Mouse (Mus musculus) neutrophil, adult 5-6 weeks (primary cell): ENCODE data around the gene Ssu72. TPM values are rescaled to one million over a fixed set of nuclear protein-coding genes. Genes with fewer than 3 reads are reported as not detected.
"Not testable (repeated sequence)": the region's sequence is repeated elsewhere in the genome, so short reads cannot be mapped to it uniquely, and the experiment has no call there.

Source experiments
- ATAC-seq: fragments of 151-379, 151-347 bp; 2 replicates; pipeline ENCODE4 v1.8.0; 2017; ENCODE audit warnings: mild to moderate bottlenecking, moderate TSS enrichment; ENCODE audit not compliant: insufficient number of reproducible peaks, poor library complexity, low FRiP score, severe bottlenecking; ENCODE audit errors: extremely low read depth
- total RNA-seq: library from RNA; stranded (forward); fragments of 200-1000 nt; gene quantifications from 2 replicates; pipeline ENCODE4 v1.2.3, GENCODE M21; 2017

Gene Ssu72
- total RNA-seq, 1 experiment from 2014 or later, result 148 TPM

DNA sequence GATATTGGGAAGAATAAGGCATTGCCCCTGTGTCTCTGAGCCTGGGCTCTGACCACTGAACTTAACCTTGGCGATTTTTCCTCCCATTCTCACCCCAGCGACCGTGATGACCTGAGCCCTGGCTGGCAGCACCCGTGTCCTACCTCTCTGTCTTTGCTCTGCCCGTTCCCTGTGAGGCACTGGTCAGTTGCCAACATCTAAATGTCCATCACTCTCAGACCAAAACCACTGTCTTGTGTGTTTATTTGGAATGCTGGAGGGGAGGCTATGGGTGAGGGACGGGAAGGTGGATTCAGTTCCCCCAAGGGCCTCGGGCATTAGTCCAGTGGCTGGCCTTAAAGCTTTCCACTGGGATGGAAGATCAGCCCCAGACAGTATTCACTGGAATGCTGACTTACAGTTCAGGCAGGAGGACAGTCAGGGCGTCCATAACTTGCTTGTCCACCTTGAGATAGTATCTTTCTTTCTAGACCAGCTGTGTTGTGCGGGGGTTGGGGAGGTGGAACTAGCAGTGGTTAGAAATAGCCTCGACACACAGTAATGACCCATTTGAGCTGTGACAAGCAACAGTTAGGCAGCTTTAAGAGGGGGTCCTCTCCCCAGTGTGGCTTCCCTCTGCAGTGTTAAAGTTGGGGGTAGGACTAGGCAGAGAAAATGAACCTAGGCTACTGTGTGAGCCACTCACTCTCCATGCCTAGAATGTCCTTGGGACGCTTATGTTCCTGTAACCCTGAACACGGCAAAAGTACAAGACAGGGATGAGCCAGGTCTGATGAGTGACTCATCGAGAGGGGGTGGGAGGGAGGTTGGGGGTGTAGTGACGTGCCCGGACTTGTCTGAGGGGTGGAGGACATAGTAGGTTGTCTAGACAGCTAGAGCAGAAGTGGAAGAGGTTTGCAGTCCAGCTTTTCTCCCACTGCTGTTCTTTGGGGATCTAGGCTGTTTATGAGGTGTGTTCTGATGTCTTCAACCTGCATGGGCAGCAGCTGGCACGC lies 8.0 kb upstream of the Ssu72 start:
- no peak for ATAC-seq

DNA sequence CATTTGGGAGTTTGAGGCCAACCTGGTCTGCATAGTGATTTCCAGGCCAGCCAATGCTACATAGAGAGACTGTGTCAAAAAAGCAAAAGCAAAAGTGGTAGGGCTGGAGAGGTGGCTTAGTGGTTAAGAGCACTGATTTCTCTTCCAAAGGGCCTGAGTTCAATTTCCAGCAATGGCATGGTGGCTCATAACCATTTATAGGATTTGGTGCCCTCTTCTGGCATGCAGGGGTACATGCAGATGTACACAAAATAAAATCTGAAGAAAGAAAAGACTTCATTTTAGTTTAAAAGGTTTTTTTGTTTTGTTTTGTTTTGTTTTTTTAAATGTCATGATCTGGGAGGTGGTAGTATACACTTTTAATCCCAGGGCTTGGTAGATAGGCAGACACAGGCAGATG lies 4.2 kb upstream of the Ssu72 start:
- ATAC-seq, result peak; percentile 40; the same call in 1 of the 2 replicates

DNA sequence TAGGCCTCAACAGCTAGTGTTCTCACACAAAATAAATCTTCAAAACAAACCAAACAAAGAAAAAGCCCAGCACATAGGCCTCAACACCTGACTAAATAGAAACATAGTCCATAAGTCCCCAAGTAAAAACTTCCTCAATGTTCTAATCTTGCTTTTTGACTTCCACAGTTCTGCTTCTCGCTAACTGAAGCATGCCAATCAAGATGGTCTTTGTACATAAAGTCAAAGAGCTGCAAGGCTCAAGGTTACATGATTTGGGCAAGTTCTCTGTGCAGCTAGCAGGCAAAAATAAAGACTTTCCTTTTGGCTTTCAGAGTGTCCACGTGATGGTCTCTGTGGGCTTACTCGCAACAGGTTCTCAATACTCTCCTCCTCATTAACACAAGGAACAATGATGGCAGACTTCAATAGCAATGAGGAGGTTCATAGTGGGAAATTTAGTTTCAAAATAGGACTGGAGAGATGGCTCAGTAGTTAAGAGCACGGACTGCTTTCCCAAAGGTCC lies 1.1 kb upstream of the Ssu72 start:
- ATAC-seq, result no peak

DNA sequence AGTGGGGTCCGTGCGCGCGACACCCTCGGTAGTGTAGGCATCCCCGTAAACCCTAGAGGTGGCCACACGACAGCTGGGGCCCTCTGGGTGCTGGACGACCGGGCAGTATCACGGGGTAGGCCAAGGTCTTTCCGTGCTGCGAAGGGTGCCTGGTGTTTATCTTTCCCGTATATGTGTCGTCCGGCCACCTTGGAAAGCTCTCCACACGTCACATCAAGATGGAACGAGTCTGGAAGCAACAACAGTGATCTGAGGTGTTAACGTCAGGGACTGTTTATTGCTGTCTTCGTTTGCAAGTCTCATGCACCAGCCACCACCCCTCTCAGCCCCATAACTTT lies 961 bp downstream of the Ssu72 start:
- peak; percentile 10; the same call in 1 of the 2 replicates for ATAC-seq

DNA sequence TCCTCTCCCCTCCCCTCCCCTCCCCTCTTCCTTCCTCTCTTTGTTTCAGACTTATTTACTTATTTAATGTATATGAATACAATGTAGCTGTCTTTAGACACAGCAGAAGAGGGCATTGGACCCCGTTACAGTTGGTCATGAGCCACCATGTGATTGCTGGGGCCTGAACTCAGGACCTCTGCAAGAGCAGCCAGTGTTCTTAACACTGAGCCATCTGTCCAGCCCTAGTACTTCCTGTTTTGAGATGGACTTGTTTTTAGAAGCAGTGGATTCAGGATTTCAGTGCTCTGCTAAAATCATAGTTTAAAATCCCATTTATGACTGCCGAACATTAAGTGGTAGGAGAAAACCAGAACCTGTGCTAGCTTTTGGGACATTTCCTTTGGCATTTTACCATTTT lies 4.0 kb downstream of the Ssu72 start:
- ATAC-seq, result no peak

DNA sequence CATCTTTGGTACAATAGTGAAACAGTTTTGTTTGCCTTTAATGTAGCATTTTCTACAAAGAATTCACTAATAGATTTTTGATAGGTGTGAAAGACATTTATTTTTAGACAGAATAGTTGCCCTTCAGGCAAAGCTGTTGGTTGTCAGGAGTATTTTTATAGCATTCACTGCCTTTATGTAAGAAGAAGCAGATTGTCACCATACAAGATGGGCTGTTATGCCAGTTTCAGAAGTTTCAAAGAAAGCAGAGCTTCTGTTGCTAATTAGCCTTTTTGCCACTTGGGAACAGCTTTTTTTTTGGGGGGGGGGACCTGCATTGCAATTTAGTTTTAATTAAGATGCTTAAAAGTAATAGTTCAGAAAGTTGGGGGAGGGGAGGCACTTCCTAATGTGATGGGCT lies 4.4 kb downstream of the Ssu72 start:
- ATAC-seq, result no peak

DNA sequence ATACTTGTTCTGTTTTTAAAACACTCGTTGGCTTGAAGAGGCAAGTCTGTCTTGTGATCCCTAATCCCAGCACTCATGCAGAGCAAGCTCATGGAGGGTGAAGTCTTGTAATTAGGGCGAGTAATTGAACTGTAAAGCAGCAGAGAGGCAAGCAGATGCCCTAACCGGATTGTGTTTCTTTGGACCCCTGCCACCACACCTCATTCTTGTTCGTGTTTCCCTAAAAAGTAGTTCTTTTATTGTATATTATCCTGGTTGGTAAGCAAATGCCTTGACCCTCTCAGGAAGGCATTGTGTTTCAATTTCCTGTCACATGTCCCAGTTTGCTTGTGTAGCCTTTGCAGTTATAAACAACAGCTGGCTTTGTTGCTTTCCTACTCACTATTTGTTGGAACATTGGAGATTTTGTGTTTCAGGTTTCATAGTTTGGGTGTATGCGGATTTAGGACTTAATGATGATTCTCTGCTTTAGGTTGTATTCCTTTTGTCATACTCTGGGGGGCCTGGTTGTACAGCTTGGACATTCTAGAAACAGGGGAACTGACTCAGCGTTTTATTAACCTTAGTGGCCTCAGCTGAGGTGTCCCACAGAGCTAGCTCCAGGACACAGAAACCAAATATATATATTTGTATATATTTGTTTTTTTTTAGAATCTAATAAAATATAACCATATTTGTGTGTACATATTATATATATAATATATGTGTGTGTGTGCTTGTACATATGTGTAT lies 6.1 kb downstream of the Ssu72 start:
- no peak for ATAC-seq

DNA sequence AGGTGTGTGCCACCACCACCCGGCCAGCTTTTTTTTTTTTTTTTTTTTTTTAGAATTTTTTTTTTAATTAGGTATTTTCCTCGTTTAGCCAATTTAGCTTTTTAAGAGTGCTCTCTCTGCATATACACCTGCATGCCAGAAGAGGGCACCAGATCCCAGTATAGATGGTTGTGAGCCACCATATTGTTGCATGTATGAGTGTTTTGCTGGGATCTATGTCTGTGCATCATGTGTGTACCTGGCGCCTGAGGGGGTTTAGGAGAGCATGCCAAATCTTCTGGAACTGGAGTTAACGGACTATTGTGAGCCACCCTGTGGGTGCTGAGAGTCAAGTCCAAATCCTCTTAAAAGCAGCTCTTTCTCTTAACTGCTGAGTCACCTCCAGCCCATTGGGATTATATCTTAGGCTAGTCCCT lies 17.1 kb downstream of the Ssu72 start:
- ATAC-seq, result peak; percentile 56; the same call in 1 of the 2 replicates

DNA sequence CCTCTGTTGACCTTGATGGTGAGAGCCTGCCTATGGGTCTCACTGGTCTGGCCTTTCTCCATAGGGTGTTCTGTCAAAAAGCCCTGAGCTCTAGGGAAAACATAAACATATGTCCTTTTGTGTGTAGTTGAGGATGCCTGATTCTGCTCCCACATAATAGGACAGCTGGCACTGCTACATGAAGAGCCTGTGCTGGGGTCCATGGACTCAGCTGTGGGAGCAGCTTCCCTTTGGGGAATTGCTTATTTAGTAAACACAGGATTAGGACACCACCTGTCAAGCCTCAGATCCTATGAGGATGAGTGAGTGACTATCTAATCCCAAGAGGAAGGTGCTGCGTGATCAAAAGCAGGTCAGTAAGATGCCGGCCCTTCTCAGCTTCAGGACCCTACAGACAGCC lies 23.4 kb downstream of the Ssu72 start:
- ATAC-seq, result no peak

DNA sequence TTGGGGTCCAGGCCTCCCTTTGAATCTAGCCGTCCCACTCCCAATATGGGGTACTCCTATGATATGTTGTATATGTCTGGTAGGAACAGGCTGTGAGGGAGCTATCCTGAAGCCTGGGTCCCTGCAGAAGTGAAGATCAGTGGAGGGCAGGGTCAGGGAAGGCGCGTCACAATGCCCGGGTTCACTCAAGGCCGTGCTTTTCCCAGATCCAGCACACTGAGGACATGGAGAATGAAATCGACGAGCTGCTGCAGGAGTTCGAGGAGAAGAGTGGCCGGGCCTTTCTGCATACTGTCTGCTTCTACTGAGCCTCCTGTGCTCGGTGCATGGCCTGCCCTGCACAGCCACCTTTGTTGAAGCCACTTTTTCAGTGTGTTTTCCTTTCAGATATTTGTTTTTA lies 28.7 kb downstream of the Ssu72 start:
- no peak for ATAC-seq

DNA sequence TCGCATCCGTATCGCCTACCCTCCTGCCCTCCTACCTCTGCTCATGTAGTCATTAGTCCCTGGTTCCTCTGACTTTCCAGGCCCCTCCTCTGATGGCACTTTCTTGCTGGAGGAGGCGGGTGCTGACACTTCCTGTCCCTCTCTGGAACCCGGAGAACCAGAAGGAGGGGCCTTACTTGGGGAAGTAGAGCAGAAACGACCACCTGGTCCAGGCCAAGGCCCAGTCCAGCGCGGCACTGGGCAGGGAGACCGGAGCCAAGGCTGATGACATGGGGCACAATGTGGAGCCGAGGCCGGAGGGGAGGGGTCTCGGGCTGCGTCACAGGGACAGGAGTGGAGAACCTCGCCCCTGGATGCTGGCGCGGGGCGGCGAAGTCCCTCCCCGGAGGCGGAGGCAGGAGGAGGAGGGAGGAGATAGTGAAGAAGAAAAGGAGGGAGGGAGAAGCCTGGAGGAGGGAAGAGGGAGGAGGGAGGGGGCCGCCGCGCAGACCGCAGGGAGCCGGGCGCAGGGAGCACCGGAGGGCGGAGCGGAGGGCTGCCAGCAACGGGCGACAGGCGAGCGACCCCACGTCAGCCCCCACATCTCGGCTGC lies 29.8 kb downstream of the Ssu72 start, which contains the start of gene Tmem240:
Tmem240 (plus strand) TSS at position 451 of the 592 bp plus-strand sequence.
- ATAC-seq, result peak; percentile 42

DNA sequence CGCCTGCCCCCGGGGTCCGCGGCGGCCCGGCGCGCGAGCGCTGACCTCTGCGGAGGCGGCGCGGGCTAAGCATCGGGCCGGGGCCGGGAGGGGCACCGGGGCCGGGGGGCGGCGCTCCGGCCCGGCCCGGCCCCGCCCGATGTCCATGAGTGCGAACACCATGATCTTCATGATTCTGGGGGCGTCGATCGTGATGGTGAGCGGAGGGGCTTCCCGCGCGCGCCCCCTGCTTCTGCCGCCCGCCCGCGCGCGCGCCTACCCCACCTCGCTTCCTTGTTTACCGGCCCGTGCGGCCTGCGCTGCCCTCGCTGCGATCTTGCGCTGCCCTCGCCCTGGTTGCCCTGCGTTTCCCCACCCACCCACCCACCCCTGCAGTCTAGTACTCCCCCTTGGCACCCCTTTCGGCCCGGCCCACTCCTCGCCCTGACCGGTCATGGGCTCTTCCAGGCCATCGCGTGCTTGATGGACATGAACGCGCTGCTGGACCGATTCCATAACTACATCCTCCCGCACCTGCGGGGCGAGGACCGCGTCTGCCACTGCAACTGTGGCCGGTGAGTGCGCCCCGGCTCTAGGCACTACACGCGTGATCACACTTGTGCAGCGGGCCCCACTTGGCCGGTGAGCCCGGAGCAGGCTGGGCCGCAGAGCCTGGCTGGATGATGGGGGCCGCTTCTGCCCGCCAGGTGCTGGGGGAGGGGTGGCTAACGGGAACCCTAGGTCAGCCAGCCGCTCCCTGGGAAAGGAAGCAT lies 30.5 kb downstream of the Ssu72 start:
- no peak for ATAC-seq

DNA sequence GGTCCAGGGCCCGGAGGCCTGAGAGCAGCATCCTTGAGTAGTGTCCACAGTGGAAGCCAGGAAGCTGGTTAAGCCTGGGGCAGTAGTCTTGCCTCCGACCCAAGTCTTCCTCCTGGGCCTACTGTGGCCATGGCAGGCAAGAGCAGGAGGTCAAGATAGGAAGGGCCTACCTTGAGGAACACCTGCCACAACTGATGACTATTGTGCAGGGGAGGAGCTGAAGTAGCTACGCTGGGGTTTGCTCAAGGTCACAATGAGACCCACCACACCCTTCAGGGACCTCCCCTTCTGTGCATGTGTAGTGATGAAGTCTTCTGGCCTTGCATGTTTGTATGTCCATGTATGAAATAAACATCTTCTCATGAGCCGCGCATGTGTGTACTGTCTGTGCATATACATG lies 31.2 kb downstream of the Ssu72 start:
- ATAC-seq, result no peak

DNA sequence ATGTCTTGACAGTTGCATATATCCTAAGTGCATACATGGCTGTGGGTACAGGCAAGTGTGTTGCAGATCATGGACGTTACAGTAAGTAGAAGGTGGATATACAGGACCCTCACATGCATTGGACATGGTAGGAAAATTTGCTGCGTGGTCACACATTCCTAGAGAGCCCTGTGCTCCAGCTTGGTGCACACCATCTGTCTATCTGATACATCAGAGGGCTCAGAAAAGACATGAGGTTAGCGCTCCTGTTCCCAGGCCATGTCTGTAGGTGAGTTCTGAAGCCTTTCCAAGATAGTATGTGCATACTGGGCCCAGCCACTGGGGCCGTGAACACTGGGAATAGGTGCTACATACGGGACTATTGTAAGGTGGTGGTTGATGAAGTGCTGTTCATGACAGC lies 31.8 kb downstream of the Ssu72 start:
- ATAC-seq, result no peak

DNA sequence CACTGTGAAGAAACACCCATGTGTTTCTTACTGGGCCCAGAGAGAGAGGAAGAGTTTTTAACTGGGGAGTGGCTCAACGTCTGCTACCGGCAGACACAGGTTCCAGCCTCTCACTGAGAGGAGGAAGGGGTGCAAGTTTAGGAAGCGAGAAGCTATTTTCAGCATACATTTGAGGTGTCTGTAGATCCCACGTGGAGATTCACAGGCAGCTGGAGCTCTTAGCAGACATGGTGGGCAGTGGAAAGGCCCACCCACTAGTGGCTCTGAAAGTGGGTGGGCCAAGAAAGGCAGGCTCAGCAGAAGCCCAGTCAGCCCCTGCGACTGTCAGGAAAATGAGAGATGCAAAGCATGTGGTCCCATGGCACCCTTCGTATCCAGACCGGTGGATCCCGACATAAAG lies 33.7 kb downstream of the Ssu72 start:
- ATAC-seq, result no peak

DNA sequence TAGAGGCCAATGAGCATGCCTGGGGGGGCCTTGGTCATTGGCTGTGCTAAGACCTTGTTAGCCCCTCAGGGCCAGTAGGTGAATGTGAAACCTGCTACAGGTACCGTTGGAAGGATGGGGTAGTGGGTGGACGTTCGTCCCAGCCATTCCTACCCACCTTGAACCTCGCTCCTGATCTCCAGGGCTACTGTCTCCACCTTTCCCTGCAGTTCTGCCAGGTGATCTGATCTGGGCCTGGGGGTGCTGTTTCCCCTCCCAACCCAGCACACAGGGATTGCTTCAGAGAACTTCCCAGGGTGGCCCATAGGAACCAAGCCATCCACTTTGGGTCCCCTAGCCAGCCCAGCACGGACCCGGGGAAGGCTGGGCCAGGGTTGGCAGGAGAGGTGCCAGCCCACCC lies 34.6 kb downstream of the Ssu72 start:
- ATAC-seq, result no peak

DNA sequence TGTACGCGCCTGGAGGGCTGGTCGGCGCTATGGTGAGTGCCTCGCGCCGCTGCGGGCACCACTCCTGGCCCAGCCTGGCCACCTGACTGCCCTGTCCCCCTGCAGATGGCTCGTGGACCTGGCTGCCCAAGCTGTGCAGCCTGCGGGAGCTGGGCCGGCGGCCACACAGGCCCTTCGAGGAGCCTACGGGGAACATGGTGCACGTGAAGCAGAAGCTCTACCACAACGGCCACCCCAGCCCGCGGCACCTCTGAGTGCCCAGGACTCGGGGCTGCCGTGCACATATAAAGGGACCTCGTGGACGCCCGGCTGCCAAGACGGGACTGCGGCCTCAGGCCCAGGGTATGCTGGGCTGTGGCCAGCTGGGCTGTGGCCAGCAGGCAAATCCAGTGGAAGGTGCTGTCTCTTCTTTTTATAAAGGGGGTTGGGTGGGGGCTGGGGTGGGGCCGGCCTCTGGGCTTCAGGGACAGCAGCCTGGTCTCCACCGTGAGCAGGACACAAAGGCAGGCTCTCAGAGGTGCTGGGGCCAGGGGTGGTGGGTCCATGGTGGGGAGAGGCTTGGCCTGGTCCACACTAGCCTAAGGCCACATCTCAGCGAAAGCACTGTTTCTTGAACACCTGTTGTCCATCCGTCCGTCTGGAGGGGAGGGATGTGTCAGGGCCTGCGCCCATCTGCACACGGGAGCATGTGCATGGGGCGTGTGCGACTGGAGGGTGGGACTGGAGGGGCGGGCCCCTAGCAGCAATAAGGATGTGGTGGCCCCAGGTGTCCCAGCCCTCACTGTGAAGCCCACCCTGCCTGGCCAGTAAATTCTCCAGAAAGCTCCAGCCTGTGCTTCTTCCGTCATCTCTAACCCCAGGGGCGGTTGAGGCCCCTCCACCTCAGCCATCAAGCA lies 35.4 kb downstream of the Ssu72 start:
- ATAC-seq, result no peak

DNA sequence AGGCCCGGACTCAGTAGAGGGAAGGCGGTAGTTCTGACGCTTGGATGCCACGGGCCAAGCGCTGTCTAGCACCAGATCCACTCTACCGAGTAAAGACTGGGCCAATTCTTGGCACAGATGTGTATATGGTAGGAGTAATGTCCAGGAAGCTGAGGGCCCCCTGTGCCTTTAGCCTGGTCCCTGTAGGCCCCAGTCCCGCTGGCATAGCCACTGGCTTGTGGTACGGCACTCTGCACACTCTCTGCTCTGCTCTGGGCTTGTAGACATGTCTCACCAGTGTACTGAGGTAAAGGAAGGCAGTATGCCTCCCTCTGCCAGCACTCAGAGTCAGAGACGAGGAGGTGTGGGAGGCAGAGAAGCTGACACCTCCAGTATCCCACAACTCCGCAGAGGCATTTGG lies 36.1 kb downstream of the Ssu72 start:
- ATAC-seq, result not testable (repeated sequence)
